Mouse (Mus musculus) embryonic facial prominence, embryonic 14.5 days (tissue): Measurements from ENCODE around the gene Nav2. TPM values are rescaled to one million over a fixed set of nuclear protein-coding genes. Genes with fewer than 3 reads are reported as not detected.

Experiments
- ATAC-seq: fragments of 200-750 bp; cut with Nextera tagmentation; 2 replicates; pipeline ENCODE4 v1.8.0; 2017; ENCODE audit warnings: low read depth, moderate number of reproducible peaks, moderate TSS enrichment
- DNase-seq: peaks from one replicate; pipeline ENCODE4 v3.0.0-alpha.2; 2015; ENCODE audit warnings: low spot score
- H3K27ac ChIP-seq: fragments of 300-500 bp; sonication (generic); replicated peaks from 2 replicates; pipeline ENCODE4 v1.5.1; 2014; ENCODE audit warnings: low read depth, mild to moderate bottlenecking, low read length, moderate library complexity
- H3K27me3 ChIP-seq: fragments of 300-500 bp; sonication (generic); replicated peaks from 2 replicates; pipeline ENCODE4 v1.6.1; 2014; ENCODE audit warnings: low read length; ENCODE audit not compliant: control insufficient read depth, insufficient read depth
- H3K36me3 ChIP-seq: fragments of 300-500 bp; sonication (generic); 2 replicates; pipeline ENCODE4 v1.6.1; 2014; ENCODE audit warnings: low read length, mixed read lengths; ENCODE audit not compliant: control insufficient read depth, insufficient read depth
- H3K4me1 ChIP-seq: fragments of 300-500 bp; sonication (generic); 2 replicates; pipeline ENCODE4 v1.6.1; 2014; ENCODE audit warnings: antibody characterized with exemption, low read length; ENCODE audit not compliant: control insufficient read depth, insufficient read depth
- H3K4me2 ChIP-seq: fragments of 300-500 bp; sonication (generic); 2 replicates; pipeline ENCODE4 v1.6.1; 2014; ENCODE audit warnings: low read depth, mild to moderate bottlenecking, low read length, moderate library complexity, mixed read lengths
- H3K4me3 ChIP-seq: fragments of 300-500 bp; sonication (generic); 2 replicates; pipeline ENCODE4 v1.5.1; 2014; ENCODE audit warnings: low read depth, mild to moderate bottlenecking, low read length
- H3K9ac ChIP-seq: fragments of 300-500 bp; sonication (generic); 2 replicates; pipeline ENCODE4 v1.6.1; 2014; ENCODE audit warnings: low read depth, mild to moderate bottlenecking, low read length, moderate library complexity, mixed read lengths
- H3K9me3 ChIP-seq: fragments of 300-500 bp; sonication (generic); 2 replicates; pipeline ENCODE4 v1.6.1; 2016; ENCODE audit warnings: low read length; ENCODE audit not compliant: control insufficient read depth
- WGBS: fragments of 180-500 bp; shearing (Covaris S2); extraction: QIAGEN DNeasy Blood & Tissue Kit; methylation state at CpG from one replicate; pipeline ENCODE4 v1.1.7; 2014; 5-methylcytosine and 5-hydroxymethylcytosine counted together
- polyA plus RNA-seq: library from polyadenylated mRNA; unstranded; fragments of >200 nt; fragmentation: Nextera tagmentation; extraction: Ambion mirVana; gene quantifications from 2 replicates; pipeline ENCODE4 v1.2.1, GENCODE M21; 2014

Nav2 gene
- polyA plus RNA-seq, 1 experiment from 2014 or later = 13.5 TPM

- no peaks in the 10 kb centered on the region for H3K9me3 ChIP-seq
- no peaks in the 10 kb centered on the region for H3K27me3 ChIP-seq
- no peak overlapping the region for H3K4me3 ChIP-seq
- H3K9ac ChIP-seq = no peak overlapping the region
- WGBS = 33% methylated on average over 7 of the region's 7 CpGs
- H3K4me2 ChIP-seq = no peak overlapping the region
- DNase-seq (peak; percentile 14), ATAC-seq (no peak)
- H3K36me3 ChIP-seq = no peaks in the 10 kb centered on the region
- H3K27ac ChIP-seq = no peak overlapping the region
- no peaks in the 10 kb centered on the region for H3K4me1 ChIP-seq
Observed at GRCm38 (mm10) chr7:49006886-49007285, 98.4 kb downstream of the Nav2 start.

- no peaks in the 10 kb centered on the region for H3K36me3 ChIP-seq
- H3K9ac ChIP-seq = no peak overlapping the region
- WGBS = 84% methylated on average over 6 of the region's 6 CpGs
- ATAC-seq (no peak), DNase-seq (no peak)
- H3K4me1 ChIP-seq = no peaks in the 10 kb centered on the region
- no peak overlapping the region for H3K27ac ChIP-seq
- H3K9me3 ChIP-seq = no peaks in the 10 kb centered on the region
- no peaks in the 10 kb centered on the region for H3K27me3 ChIP-seq
- no peak overlapping the region for H3K4me3 ChIP-seq
- H3K4me2 ChIP-seq = no peak overlapping the region
Observed at GRCm38 (mm10) chr7:49010739-49011138, 102.2 kb downstream of the Nav2 start.

- H3K27me3 ChIP-seq = no peaks in the 10 kb centered on the region
- no peak overlapping the region for H3K4me2 ChIP-seq
- H3K4me3 ChIP-seq = no peak overlapping the region
- no peaks in the 10 kb centered on the region for H3K4me1 ChIP-seq
- no peaks in the 10 kb centered on the region for H3K36me3 ChIP-seq
- WGBS = 67% methylated on average over 1 of the region's 1 CpGs
- no peak overlapping the region for H3K27ac ChIP-seq
- H3K9me3 ChIP-seq = no peaks in the 10 kb centered on the region
- H3K9ac ChIP-seq = no peak overlapping the region
- DNase-seq (no peak), ATAC-seq (no peak)
Observed at GRCm38 (mm10) chr7:49012027-49012426, 103.5 kb downstream of the Nav2 start.

DNA sequence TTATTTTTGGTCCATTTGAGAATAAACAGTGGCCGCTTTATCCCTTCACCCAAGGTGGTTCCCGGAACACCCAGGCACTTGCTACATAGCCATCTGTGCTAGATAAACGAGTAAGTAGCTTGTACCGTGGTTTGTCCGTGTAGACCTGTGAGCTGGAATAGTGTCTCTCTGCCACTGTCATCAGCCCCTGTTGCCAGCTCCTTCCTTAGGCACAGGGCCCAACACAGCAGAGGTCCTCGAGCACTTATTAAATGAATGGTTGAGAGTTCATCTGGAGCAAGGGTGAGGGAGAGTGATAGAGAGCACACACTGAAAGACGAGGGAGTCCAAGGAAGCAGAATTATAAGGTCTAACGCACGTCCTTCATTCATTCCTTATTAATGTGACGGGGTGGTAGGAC, 106.0 kb downstream of the Nav2 start:
- H3K27me3 ChIP-seq = no peaks in the 10 kb centered on the region
- WGBS = 86% methylated on average over 10 of the region's 10 CpGs
- H3K4me1 ChIP-seq = no peaks in the 10 kb centered on the region
- no peak overlapping the region for H3K4me3 ChIP-seq
- no peaks in the 10 kb centered on the region for H3K36me3 ChIP-seq
- ATAC-seq (no peak), DNase-seq (no peak)
- H3K9ac ChIP-seq = no peak overlapping the region
- H3K9me3 ChIP-seq = no peaks in the 10 kb centered on the region
- no peak overlapping the region for H3K4me2 ChIP-seq
- H3K27ac ChIP-seq = no peak overlapping the region

DNA sequence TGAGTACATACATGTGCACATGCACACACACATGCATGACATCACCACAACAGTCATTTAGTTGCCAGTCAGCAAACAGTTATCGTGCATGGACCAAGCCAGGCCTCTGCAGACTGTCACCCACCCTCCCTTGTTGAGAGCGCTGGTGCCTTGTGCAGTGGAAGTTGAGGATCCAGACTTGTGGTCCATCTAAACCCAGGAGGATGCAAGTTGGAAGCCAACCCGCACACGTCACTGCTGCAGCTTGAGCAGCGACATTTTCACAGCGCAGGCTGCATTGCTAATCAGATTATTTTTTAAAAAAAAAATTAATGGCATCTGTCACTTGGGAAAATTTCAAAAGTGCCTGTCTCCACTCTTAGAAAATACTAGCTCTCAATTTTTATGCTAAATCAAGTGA, 106.8 kb downstream of the Nav2 start:
- no peak for ATAC-seq

GRCm38 (mm10) chr7:49016088-49016487, 107.6 kb downstream of the Nav2 start:
- Histone ChIP-seq H3K4me2 (no peak overlapping the region), H3K4me3 (no peak overlapping the region), H3K36me3 (no peaks in the 10 kb centered on the region), H3K4me1 (no peaks in the 10 kb centered on the region), H3K9ac (no peak overlapping the region), H3K27ac (no peak overlapping the region), H3K9me3 (no peaks in the 10 kb centered on the region), H3K27me3 (no peaks in the 10 kb centered on the region)
- 65% methylated on average over 2 of the region's 2 CpGs for WGBS
- ATAC-seq (no peak), DNase-seq (no peak)

More for the DNA sequence above, 106.8 kb downstream of the Nav2 start:
- H3K36me3 ChIP-seq = no peaks in the 10 kb centered on the region
- no peaks in the 10 kb centered on the region for H3K27me3 ChIP-seq
- DNase-seq = no peak
- WGBS = 81% methylated on average over 6 of the region's 6 CpGs
- no peak overlapping the region for H3K4me2 ChIP-seq
- H3K4me3 ChIP-seq = no peak overlapping the region
- no peaks in the 10 kb centered on the region for H3K4me1 ChIP-seq
- no peak overlapping the region for H3K27ac ChIP-seq
- H3K9me3 ChIP-seq = no peaks in the 10 kb centered on the region
- no peak overlapping the region for H3K9ac ChIP-seq

GRCm38 (mm10) chr7:49017794-49018193, 109.3 kb downstream of the Nav2 start:
- no peak for ATAC-seq
- H3K4me1 ChIP-seq = no peaks in the 10 kb centered on the region
- H3K36me3 ChIP-seq = no peaks in the 10 kb centered on the region
- DNase-seq = no peak
- no peak overlapping the region for H3K4me2 ChIP-seq
- no peak overlapping the region for H3K4me3 ChIP-seq
- no peaks in the 10 kb centered on the region for H3K27me3 ChIP-seq
- no peak overlapping the region for H3K9ac ChIP-seq
- WGBS = 76% methylated on average over 5 of the region's 5 CpGs
- no peaks in the 10 kb centered on the region for H3K9me3 ChIP-seq
- H3K27ac ChIP-seq = no peak overlapping the region

DNA sequence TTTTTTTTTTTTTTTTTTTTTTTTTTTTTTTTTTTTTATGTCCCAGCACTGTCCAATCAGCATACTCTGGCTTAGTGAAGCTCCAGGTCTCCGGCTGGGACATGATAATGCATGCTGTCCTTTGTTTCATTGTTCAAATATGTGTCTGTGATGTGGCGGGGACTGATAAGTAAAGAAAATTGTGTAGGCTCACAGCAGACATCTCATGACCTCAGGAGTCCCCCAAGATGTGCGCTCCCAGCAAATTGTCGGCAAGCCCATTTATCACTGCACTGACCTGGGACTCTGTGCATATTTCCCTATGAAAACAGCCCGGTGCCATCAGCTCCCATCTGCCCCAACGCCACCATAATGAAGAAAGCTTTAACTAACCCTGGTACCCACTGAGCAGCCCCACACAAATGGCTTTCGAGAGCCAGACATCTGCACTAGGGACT, 110.0 kb downstream of the Nav2 start:
- H3K4me2 ChIP-seq = no peak overlapping the region
- 70% methylated on average over 7 of the region's 7 CpGs for WGBS
- H3K4me3 ChIP-seq = no peak overlapping the region
- no peak overlapping the region for H3K9ac ChIP-seq
- DNase-seq (no peak), ATAC-seq (no peak)
- no peaks in the 10 kb centered on the region for H3K36me3 ChIP-seq
- no peaks in the 10 kb centered on the region for H3K4me1 ChIP-seq
- H3K27me3 ChIP-seq = no peaks in the 10 kb centered on the region
- no peak overlapping the region for H3K27ac ChIP-seq
- no peaks in the 10 kb centered on the region for H3K9me3 ChIP-seq

GRCm38 (mm10) chr7:49025026-49025815, 116.7 kb downstream of the Nav2 start:
- DNase-seq (no peak), ATAC-seq (no peak)
- Histone ChIP-seq H3K4me2 (no peak overlapping the region), H3K9ac (no peak overlapping the region), H3K27ac (no peak overlapping the region), H3K9me3 (no peaks in the 10 kb centered on the region), H3K4me1 (no peaks in the 10 kb centered on the region), H3K36me3 (no peaks in the 10 kb centered on the region), H3K4me3 (no peak overlapping the region), H3K27me3 (no peaks in the 10 kb centered on the region)
- WGBS = 66% methylated on average over 8 of the region's 8 CpGs
